Mouse (Mus musculus) kidney, embryonic 16.5 days (tissue): Measurements from ENCODE around the gene Sh2b1. TPM values are rescaled to one million over a fixed set of nuclear protein-coding genes. Genes with fewer than 3 reads are reported as not detected.

Experiments used
- ATAC-seq: fragments of 200-750 bp; cut with Nextera tagmentation; 2 replicates; pipeline ENCODE4 v1.8.0; 2017; ENCODE audit warnings: moderate TSS enrichment; ENCODE audit not compliant: low FRiP score, low TSS enrichment
- H3K27ac ChIP-seq: fragments of 300-500 bp; sonication (generic); 2 replicates; pipeline ENCODE4 v1.5.1; 2014; ENCODE audit warnings: low read length
- H3K27me3 ChIP-seq: fragments of 300-500 bp; sonication (generic); 2 replicates; pipeline ENCODE4 v1.6.1; 2014; ENCODE audit warnings: low read length, control low read depth, mixed read lengths; ENCODE audit not compliant: insufficient read depth
- H3K36me3 ChIP-seq: fragments of 300-500 bp; sonication (generic); 2 replicates; pipeline ENCODE4 v1.6.1; 2014; ENCODE audit warnings: low read length, control low read depth, mixed read lengths; ENCODE audit not compliant: insufficient read depth
- H3K4me1 ChIP-seq: fragments of 300-500 bp; sonication (generic); 2 replicates; pipeline ENCODE4 v1.6.1; 2014; ENCODE audit warnings: low read length, control low read depth, mixed read lengths; ENCODE audit not compliant: insufficient read depth
- H3K4me2 ChIP-seq: fragments of 300-500 bp; sonication (generic); replicated peaks from 2 replicates; pipeline ENCODE4 v1.6.1; 2014; ENCODE audit warnings: low read depth, low read length
- H3K4me3 ChIP-seq: fragments of 300-500 bp; sonication (generic); 2 replicates; pipeline ENCODE4 v1.5.1; 2014; ENCODE audit warnings: mild to moderate bottlenecking, low read length
- H3K9ac ChIP-seq: fragments of 300-500 bp; sonication (generic); replicated peaks from 2 replicates; pipeline ENCODE4 v1.6.1; 2014; ENCODE audit warnings: low read length
- H3K9me3 ChIP-seq: fragments of 300-500 bp; sonication (generic); 2 replicates; pipeline ENCODE4 v1.6.1; 2016; ENCODE audit warnings: low read length, control low read depth
- WGBS: fragments of 180-500 bp; shearing (Covaris S2); extraction: QIAGEN DNeasy Blood & Tissue Kit; methylation state at CpG from one replicate; pipeline ENCODE4 v1.1.7; 2014; 5-methylcytosine and 5-hydroxymethylcytosine counted together
- polyA plus RNA-seq: library from polyadenylated mRNA; unstranded; fragments of >200 nt; fragmentation: Nextera tagmentation; extraction: Ambion mirVana; gene quantifications from 2 replicates; pipeline ENCODE4 v1.2.1, GENCODE M21; 2015

Sh2b1 gene
- polyA plus RNA-seq, 1 experiment from 2014 or later: 62.5 TPM

- H3K27ac ChIP-seq: no peak overlapping the region
- H3K36me3 ChIP-seq: peaks cover 11% of the 10 kb centered on the region; the same call in 1 of the 2 replicates
- H3K4me1 ChIP-seq: peaks cover 17% of the 10 kb centered on the region
- no peak overlapping the region for H3K9ac ChIP-seq
- H3K4me2 ChIP-seq: no peak overlapping the region
- H3K9me3 ChIP-seq: 0 out of 2 replicates have a peak, but pooled peaks cover 5% of the 10 kb centered on the region
- H3K27me3 ChIP-seq: no peaks in the 10 kb centered on the region
- no peak for ATAC-seq
- no peak overlapping the region for H3K4me3 ChIP-seq
Measured at GRCm38 (mm10) chr7:126430167-126430566, 45.1 kb downstream of the Sh2b1 start.

- H3K4me3 ChIP-seq: peak overlapping the region; percentile 67
- peak overlapping the region; percentile 84 for H3K9ac ChIP-seq
- peak overlapping the region; percentile 88 for H3K4me2 ChIP-seq
- no peaks in the 10 kb centered on the region for H3K27me3 ChIP-seq
- H3K36me3 ChIP-seq: peaks cover 7% of the 10 kb centered on the region; the same call in 1 of the 2 replicates
- H3K4me1 ChIP-seq: peaks cover 17% of the 10 kb centered on the region
- 0 out of 2 replicates have a peak, but pooled peaks cover 5% of the 10 kb centered on the region for H3K9me3 ChIP-seq
- WGBS: 25% methylated on average over 15 of the region's 15 CpGs
- peak overlapping the region; percentile 38; the same call in 1 of the 2 replicates for H3K27ac ChIP-seq
- peak; percentile 28; the same call in 1 of the 2 replicates for ATAC-seq
Measured at GRCm38 (mm10) chr7:126429503-126429898, 45.7 kb downstream of the Sh2b1 start.

- WGBS: under 1% methylated on average over 80 of the region's 82 CpGs
- H3K9me3 ChIP-seq: 0 out of 2 replicates have a peak, but pooled peaks cover 5% of the 10 kb centered on the region
- H3K27ac ChIP-seq: peak within 1 kb of the TSS; percentile 96
- peak; percentile 96 for ATAC-seq
- no peaks in the 10 kb centered on the region for H3K27me3 ChIP-seq
- H3K4me3 ChIP-seq: peak within 1 kb of the TSS; percentile 67
- H3K36me3 ChIP-seq: 0 out of 2 replicates have a peak, but pooled peaks cover 3% of the 10 kb centered on the region
- H3K4me2 ChIP-seq: peak within 1 kb of the TSS; percentile 88
- peak within 1 kb of the TSS; percentile 84 for H3K9ac ChIP-seq
- H3K4me1 ChIP-seq: peaks cover 17% of the 10 kb centered on the region
Measured at GRCm38 (mm10) chr7:126428631-126429502, 46.4 kb downstream of the Sh2b1 start, which contains the start of gene Rabep2. Gene Rabep2 (plus strand): TSS chr7:126428759.

- Histone ChIP-seq H3K9ac (peak overlapping the region; percentile 84), H3K4me1 (peaks cover 17% of the 10 kb centered on the region), H3K4me2 (peak overlapping the region; percentile 88), H3K27me3 (no peaks in the 10 kb centered on the region), H3K4me3 (peak overlapping the region; percentile 67), H3K36me3 (0 out of 2 replicates have a peak, but pooled peaks cover 3% of the 10 kb centered on the region), H3K9me3 (0 out of 2 replicates have a peak, but pooled peaks cover 5% of the 10 kb centered on the region), H3K27ac (peak overlapping the region; percentile 96)
- peak; percentile 20 for ATAC-seq
- 6% methylated on average over 4 of the region's 4 CpGs for WGBS
Measured at GRCm38 (mm10) chr7:126428154-126428553, 47.1 kb downstream of the Sh2b1 start.

- no peak for ATAC-seq
- no peak overlapping the region for H3K4me2 ChIP-seq
- no peak overlapping the region for H3K27ac ChIP-seq
- 0 out of 2 replicates have a peak, but pooled peaks cover 5% of the 10 kb centered on the region for H3K9me3 ChIP-seq
- H3K27me3 ChIP-seq: no peaks in the 10 kb centered on the region
- no peak overlapping the region for H3K4me3 ChIP-seq
- no peak overlapping the region for H3K9ac ChIP-seq
- 50% methylated on average over 12 of the region's 13 CpGs for WGBS
- peaks cover 17% of the 10 kb centered on the region for H3K4me1 ChIP-seq
- no peaks in the 10 kb centered on the region for H3K36me3 ChIP-seq
Measured at GRCm38 (mm10) chr7:126427323-126427860, 47.8 kb downstream of the Sh2b1 start.

GRCm38 (mm10) chr7:126424161-126424560 is 51.1 kb downstream of the Sh2b1 start:
- no peak overlapping the region for H3K4me3 ChIP-seq
- H3K9me3 ChIP-seq: 0 out of 2 replicates have a peak, but pooled peaks cover 5% of the 10 kb centered on the region
- H3K27ac ChIP-seq: no peak overlapping the region
- peaks cover 9% of the 10 kb centered on the region for H3K4me1 ChIP-seq
- ATAC-seq: no peak
- no peaks in the 10 kb centered on the region for H3K36me3 ChIP-seq
- no peak overlapping the region for H3K9ac ChIP-seq
- 79% methylated on average over 6 of the region's 6 CpGs for WGBS
- no peak overlapping the region for H3K4me2 ChIP-seq
- H3K27me3 ChIP-seq: no peaks in the 10 kb centered on the region

- Histone ChIP-seq H3K4me2 (no peak overlapping the region), H3K36me3 (no peaks in the 10 kb centered on the region), H3K4me3 (no peak overlapping the region), H3K27me3 (no peaks in the 10 kb centered on the region), H3K27ac (no peak overlapping the region), H3K4me1 (peaks cover 5% of the 10 kb centered on the region), H3K9me3 (0 out of 2 replicates have a peak, but pooled peaks cover 5% of the 10 kb centered on the region), H3K9ac (no peak overlapping the region)
- 83% methylated on average over 5 of the region's 5 CpGs for WGBS
- ATAC-seq: no peak
Measured at GRCm38 (mm10) chr7:126421756-126422155, 53.5 kb downstream of the Sh2b1 start.

GRCm38 (mm10) chr7:126418496-126418895 is 56.7 kb downstream of the Sh2b1 start:
- H3K4me3 ChIP-seq: no peak overlapping the region

GRCm38 (mm10) chr7:126417606-126418005 is 57.6 kb downstream of the Sh2b1 start:
- no peak overlapping the region for H3K27ac ChIP-seq
- ATAC-seq: no peak
- H3K9ac ChIP-seq: no peak overlapping the region
- 89% methylated on average over 4 of the region's 4 CpGs for WGBS
- no peaks in the 10 kb centered on the region for H3K9me3 ChIP-seq
- peaks cover 7% of the 10 kb centered on the region for H3K4me1 ChIP-seq
- H3K36me3 ChIP-seq: no peaks in the 10 kb centered on the region
- H3K4me3 ChIP-seq: no peak overlapping the region
- H3K27me3 ChIP-seq: no peaks in the 10 kb centered on the region
- H3K4me2 ChIP-seq: no peak overlapping the region

More at GRCm38 (mm10) chr7:126418496-126418895, 56.7 kb downstream of the Sh2b1 start:
- ATAC-seq: no peak
- Histone ChIP-seq H3K4me1 (peaks cover 7% of the 10 kb centered on the region), H3K9me3 (no peaks in the 10 kb centered on the region), H3K27ac (no peak overlapping the region), H3K27me3 (no peaks in the 10 kb centered on the region), H3K9ac (no peak overlapping the region), H3K4me2 (no peak overlapping the region), H3K36me3 (no peaks in the 10 kb centered on the region)
- 60% methylated on average over 3 of the region's 3 CpGs for WGBS
